Mouse (Mus musculus) megakaryocyte progenitor cell, adult 5-6 weeks (primary cell): Measurements from ENCODE around the gene Extl1. TPM values are rescaled to one million over a fixed set of nuclear protein-coding genes. Genes with fewer than 3 reads are reported as not detected.
A peak's percentile ranks its signal among the peaks of the same experiment; 100 is the strongest.

Experiments used
- ATAC-seq: replicated peaks from 2 replicates; pipeline ENCODE4 v1.8.0; 2016; ENCODE audit warnings: mild to moderate bottlenecking, moderate TSS enrichment, inconsistent platforms; ENCODE audit not compliant: poor library complexity
- total RNA-seq, 2 experiments: library from RNA; stranded (forward) in 1 of 2; stranded (reverse) in 1 of 2; fragments of 157-497, 149-512 nt in 1 of 2; fragments of 200-1000 nt in 1 of 2; gene quantifications; 2 replicates each; pipeline versions ENCODE4 v1.2.3 to v1.2.4; 2015 to 2017

Extl1 gene
- total RNA-seq, 2 experiments from 2014 or later, result not detected

GRCm38 (mm10) chr4:134315470-134315869 is 68.2 kb downstream of the Extl1 start:
- ATAC-seq, result no peak

- no peak for ATAC-seq
Measured at GRCm38 (mm10) chr4:134314876-134315275, 68.8 kb downstream of the Extl1 start, which contains the start of gene Trim63. Trim63 (plus strand) TSS chr4:134315120.

- no peak for ATAC-seq
Measured at GRCm38 (mm10) chr4:134314081-134314655, 69.5 kb downstream of the Extl1 start.

- ATAC-seq, result no peak
Measured at GRCm38 (mm10) chr4:134312901-134313300, 70.7 kb downstream of the Extl1 start.

- no peak for ATAC-seq
Measured at GRCm38 (mm10) chr4:134312341-134312740, 71.3 kb downstream of the Extl1 start.

- ATAC-seq, result no peak
Measured at GRCm38 (mm10) chr4:134311784-134312183, 71.9 kb downstream of the Extl1 start.

GRCm38 (mm10) chr4:134310656-134311055 is 73.0 kb downstream of the Extl1 start:
- ATAC-seq, result no peak

GRCm38 (mm10) chr4:134310106-134310505 is 73.5 kb downstream of the Extl1 start:
- ATAC-seq, result no peak

GRCm38 (mm10) chr4:134307367-134308072 is 76.1 kb downstream of the Extl1 start:
- peak; percentile 94 for ATAC-seq

GRCm38 (mm10) chr4:134306963-134307362 is 76.7 kb downstream of the Extl1 start:
- no peak for ATAC-seq

Other genes with a start within 250 kb of the Extl1 start
- 14.5 and 27.8 TPM in 2 replicates for gene Cep85, start 196.7 kb downstream of the Extl1 start, total RNA-seq (2015)
- gene Cep85, start 196.7 kb downstream of the Extl1 start, total RNA-seq (2017), result 33.8 and 41.0 TPM in 2 replicates
- not detected in 2 replicates for gene Gm7534, start 180.8 kb downstream of the Extl1 start, total RNA-seq (2015)
- gene Gm7534, start 180.8 kb downstream of the Extl1 start, total RNA-seq (2017), result not detected in 2 replicates
- not detected in 2 replicates for gene Catsper4, start 156.5 kb downstream of the Extl1 start, total RNA-seq (2015)
- not detected in 2 replicates for gene Catsper4, start 156.5 kb downstream of the Extl1 start, total RNA-seq (2017)
- gene Cnksr1, start 145.5 kb downstream of the Extl1 start, total RNA-seq (2015), result not detected in 2 replicates
- gene Cnksr1, start 145.5 kb downstream of the Extl1 start, total RNA-seq (2017), result not detected in 2 replicates
- gene E130218I03Rik, start 140.2 kb downstream of the Extl1 start, total RNA-seq (2015), result not detected in 2 replicates
- gene E130218I03Rik, start 140.2 kb downstream of the Extl1 start, total RNA-seq (2017), result 0.14 TPM in 1 of 2 replicates, not detected in the other
- 11.7 and 11.8 TPM in 2 replicates for gene Zfp593, start 138.3 kb downstream of the Extl1 start, total RNA-seq (2015)
- gene Zfp593, start 138.3 kb downstream of the Extl1 start, total RNA-seq (2017), result 12.5 and 12.7 TPM in 2 replicates
- not detected in 2 replicates for gene Gm30191, start 136.9 kb downstream of the Extl1 start, total RNA-seq (2015)
- gene Gm30191, start 136.9 kb downstream of the Extl1 start, total RNA-seq (2017), result not detected in 2 replicates
- not detected in 2 replicates for gene Grrp1, start 129.7 kb downstream of the Extl1 start, total RNA-seq (2015)
- gene Grrp1, start 129.7 kb downstream of the Extl1 start, total RNA-seq (2017), result not detected in 2 replicates
- 23.4 and 25.9 TPM in 2 replicates for gene Pdik1l, start 96.0 kb downstream of the Extl1 start, total RNA-seq (2015)
- gene Pdik1l, start 96.0 kb downstream of the Extl1 start, total RNA-seq (2017), result 32.7 and 34.0 TPM in 2 replicates
- gene Trim63, start 68.7 kb downstream of the Extl1 start, total RNA-seq (2015), result not detected in 2 replicates
- not detected in 2 replicates for gene Trim63, start 68.7 kb downstream of the Extl1 start, total RNA-seq (2017)
- 0.07 and 0.15 TPM in 2 replicates for gene Slc30a2, start 40.7 kb downstream of the Extl1 start, total RNA-seq (2015)
- gene Slc30a2, start 40.7 kb downstream of the Extl1 start, total RNA-seq (2017), result not detected in 2 replicates
- 14.0 and 21.2 TPM in 2 replicates for gene Pafah2, start 12.5 kb upstream of the Extl1 start, total RNA-seq (2015)
- gene Pafah2, start 12.5 kb upstream of the Extl1 start, total RNA-seq (2017), result 14.5 and 16.2 TPM in 2 replicates
- gene Stmn1, start 84.5 kb upstream of the Extl1 start, total RNA-seq (2015), result 794 and 868 TPM in 2 replicates
- 1,207 and 1,242 TPM in 2 replicates for gene Stmn1, start 84.5 kb upstream of the Extl1 start, total RNA-seq (2017)
- gene Paqr7, start 112.8 kb upstream of the Extl1 start, total RNA-seq (2015), result 5.2 and 7.3 TPM in 2 replicates
- gene Paqr7, start 112.8 kb upstream of the Extl1 start, total RNA-seq (2017), result 11.1 and 13.5 TPM in 2 replicates
- gene Aunip, start 127.1 kb upstream of the Extl1 start, total RNA-seq (2015), result 11.8 and 14.6 TPM in 2 replicates
- 24.3 and 30.6 TPM in 2 replicates for gene Aunip, start 127.1 kb upstream of the Extl1 start, total RNA-seq (2017)
- gene Mtfr1l, start 151.5 kb upstream of the Extl1 start, total RNA-seq (2015), result 59.1 and 69.8 TPM in 2 replicates
- 42.7 and 51.0 TPM in 2 replicates for gene Mtfr1l, start 151.5 kb upstream of the Extl1 start, total RNA-seq (2017)
- 31.0 and 32.8 TPM in 2 replicates for gene Selenon, start 168.3 kb upstream of the Extl1 start, total RNA-seq (2015)
- gene Selenon, start 168.3 kb upstream of the Extl1 start, total RNA-seq (2017), result 6.0 and 7.0 TPM in 2 replicates